ENCODE assay signal across 22 mouse cellular contexts in genomic region chr8:7088123-7088522, GRCm38 (mm10).
A peak's percentile ranks its signal among the peaks of the same experiment; 100 is the strongest.
DNase-seq lines count a peak whose midpoint lies in the region; ATAC-seq and TF ChIP-seq lines count a peak whose summit lies in the region.
"Had no signal": no experiment of that assay in that cellular context is flagged by ENCODE, and none has a peak within 500 bp of the region (broad histone marks: within the 10 kb centered on the region; RNA-seq: fewer than 3 reads in every experiment).

No protein-coding gene starts in this region.

- no peak overlapping the region for H3K27ac ChIP-seq in hindbrain, embryonic 11.5 days (ENCODE audit: low read depth, low read length)
- H3K27ac ChIP-seq in hindbrain, embryonic 13.5 days, result no peak overlapping the region
- H3K27ac ChIP-seq in kidney, embryonic 16.5 days (ENCODE audit: low read length), result no peak overlapping the region
- H3K27ac ChIP-seq in kidney, adult 2 months (ENCODE audit: insufficient read depth, low read depth, low read length), result no peak overlapping the region
- H3K27ac ChIP-seq: embryonic facial prominence, embryonic 13.5 days; embryonic facial prominence, embryonic 15.5 days; forebrain, embryonic 10.5 days; forebrain, embryonic 12.5 days had no signal

- no peaks in the 10 kb centered on the region for H3K36me3 ChIP-seq in hindbrain, embryonic 11.5 days (ENCODE audit: control insufficient read depth, insufficient read depth, low read length)
- no peaks in the 10 kb centered on the region for H3K36me3 ChIP-seq in hindbrain, embryonic 13.5 days
- H3K36me3 ChIP-seq in kidney, embryonic 16.5 days (ENCODE audit: insufficient read depth, low read length), result no peaks in the 10 kb centered on the region
- H3K36me3 ChIP-seq in kidney, adult 2 months (ENCODE audit: control insufficient read depth, insufficient read depth, low read length), result no peaks in the 10 kb centered on the region
- H3K36me3 ChIP-seq: embryonic facial prominence, embryonic 13.5 days; embryonic facial prominence, embryonic 15.5 days; forebrain, embryonic 10.5 days; forebrain, embryonic 12.5 days had no signal

- H3K9me3 ChIP-seq in hindbrain, embryonic 11.5 days (ENCODE audit: control insufficient read depth, low read length), result no peaks in the 10 kb centered on the region
- H3K9me3 ChIP-seq in hindbrain, embryonic 13.5 days, result no peaks in the 10 kb centered on the region
- no peaks in the 10 kb centered on the region for H3K9me3 ChIP-seq in kidney, embryonic 16.5 days (ENCODE audit: low read length)
- H3K9me3 ChIP-seq: embryonic facial prominence, embryonic 13.5 days; embryonic facial prominence, embryonic 15.5 days; forebrain, embryonic 10.5 days; forebrain, embryonic 12.5 days had no signal

- no peak overlapping the region for H3K9ac ChIP-seq in hindbrain, embryonic 11.5 days (ENCODE audit: low read depth, low read length)
- no peak overlapping the region for H3K9ac ChIP-seq in hindbrain, embryonic 13.5 days
- no peak overlapping the region for H3K9ac ChIP-seq in kidney, embryonic 16.5 days (replicated peaks; ENCODE audit: low read length)
- H3K9ac ChIP-seq: embryonic facial prominence, embryonic 13.5 days; embryonic facial prominence, embryonic 15.5 days; forebrain, embryonic 12.5 days had no signal

- no peaks in the 10 kb centered on the region for H3K27me3 ChIP-seq in hindbrain, embryonic 11.5 days (ENCODE audit: control insufficient read depth, insufficient read depth, low read length)
- H3K27me3 ChIP-seq in hindbrain, embryonic 13.5 days, result no peaks in the 10 kb centered on the region
- H3K27me3 ChIP-seq in kidney, embryonic 16.5 days (ENCODE audit: insufficient read depth, low read length), result no peaks in the 10 kb centered on the region
- no peaks in the 10 kb centered on the region for H3K27me3 ChIP-seq in kidney, adult 2 months (replicated peaks; ENCODE audit: control insufficient read depth, insufficient read depth, low read length)
- H3K27me3 ChIP-seq: embryonic facial prominence, embryonic 13.5 days; embryonic facial prominence, embryonic 15.5 days; forebrain, embryonic 12.5 days had no signal

- no peak overlapping the region for H3K4me3 ChIP-seq in hindbrain, embryonic 11.5 days (ENCODE audit: low read depth, low read length)
- no peak overlapping the region for H3K4me3 ChIP-seq in hindbrain, embryonic 13.5 days
- no peak overlapping the region for H3K4me3 ChIP-seq in kidney, embryonic 16.5 days (ENCODE audit: low read length)
- no peak overlapping the region for H3K4me3 ChIP-seq in kidney, adult 2 months (ENCODE audit: insufficient read depth, low read depth, low read length)
- H3K4me3 ChIP-seq: embryonic facial prominence, embryonic 13.5 days; embryonic facial prominence, embryonic 15.5 days; erythroblast, embryonic 14.5 days; forebrain, embryonic 10.5 days; forebrain, embryonic 12.5 days had no signal

- ATAC-seq in hindbrain, embryonic 11.5 days (ENCODE audit: low FRiP score), result 0 out of 2 replicates have a peak, but pooled peaks have one; percentile 10
- ATAC-seq in hindbrain, embryonic 13.5 days (ENCODE audit: low FRiP score), result no peak
- ATAC-seq in kidney, embryonic 16.5 days (ENCODE audit: low FRiP score, low TSS enrichment), result peak; percentile 81
- ATAC-seq: forebrain, embryonic 14.5 days; forebrain, embryonic 16.5 days had no signal

- no peak for TF ChIP-seq POLR2A in kidney, adult 2 months (IDR thresholded peaks at IDR 0.05; ENCODE audit: low read depth, low read length)

- no peaks in the 10 kb centered on the region for H3K4me1 ChIP-seq in hindbrain, embryonic 11.5 days (replicated peaks; ENCODE audit: control insufficient read depth, insufficient read depth, low read length)
- no peaks in the 10 kb centered on the region for H3K4me1 ChIP-seq in hindbrain, embryonic 13.5 days (replicated peaks)
- H3K4me1 ChIP-seq in kidney, embryonic 16.5 days (ENCODE audit: insufficient read depth, low read length), result no peaks in the 10 kb centered on the region
- no peaks in the 10 kb centered on the region for H3K4me1 ChIP-seq in kidney, adult 2 months (ENCODE audit: control insufficient read depth, insufficient read depth, low read length)
- H3K4me1 ChIP-seq: embryonic facial prominence, embryonic 13.5 days; embryonic facial prominence, embryonic 15.5 days; forebrain, embryonic 10.5 days; forebrain, embryonic 12.5 days had no signal

- WGBS in hindbrain, embryonic 11.5 days, result 42% methylated on average over 2 of the region's 2 CpGs
- WGBS in hindbrain, embryonic 13.5 days, result 46% methylated on average over 2 of the region's 2 CpGs
- 51% methylated on average over 2 of the region's 2 CpGs for WGBS in kidney, embryonic 16.5 days
- 39% methylated on average over 2 of the region's 2 CpGs for WGBS in kidney, adult 2 months

- DNase-seq in hindbrain, embryonic 11.5 days (ENCODE audit: low spot score), result no peak
- no peak for DNase-seq in kidney, adult 2 months
- peak; percentile 6 for DNase-seq in mesoderm, embryonic 11.5 days (ENCODE audit: low read depth, low spot score)
- DNase-seq in left cerebral cortex, adult 8-10 months (ENCODE audit: low spot score in 2 of 2), result no peak
- DNase-seq: adrenal gland, adult 2 months; adrenal gland, postnatal 10 days; adrenal gland, postnatal 25 days; cerebellum, adult 11 months; cerebellum, adult 18-20 months; cerebellum, adult 8-10 months; cerebellum, adult 9-11 months; cerebellum, postnatal 36 days; embryo, embryonic 11 days had no signal

- no peak for TF ChIP-seq CTCF in kidney, adult 2 months (conservative IDR thresholded peaks at IDR 0.05; ENCODE audit: insufficient read depth, insufficient read length, low read depth, low read length)

- H3K4me2 ChIP-seq in hindbrain, embryonic 11.5 days (replicated peaks; ENCODE audit: low read depth, low read length), result no peak overlapping the region
- H3K4me2 ChIP-seq in hindbrain, embryonic 13.5 days, result no peak overlapping the region
- no peak overlapping the region for H3K4me2 ChIP-seq in kidney, embryonic 16.5 days (replicated peaks; ENCODE audit: low read depth, low read length)
- H3K4me2 ChIP-seq: embryonic facial prominence, embryonic 13.5 days; embryonic facial prominence, embryonic 15.5 days; forebrain, embryonic 12.5 days had no signal
